Mouse (Mus musculus): ENCODE measurements around the gene Slc34a1.

DNA sequence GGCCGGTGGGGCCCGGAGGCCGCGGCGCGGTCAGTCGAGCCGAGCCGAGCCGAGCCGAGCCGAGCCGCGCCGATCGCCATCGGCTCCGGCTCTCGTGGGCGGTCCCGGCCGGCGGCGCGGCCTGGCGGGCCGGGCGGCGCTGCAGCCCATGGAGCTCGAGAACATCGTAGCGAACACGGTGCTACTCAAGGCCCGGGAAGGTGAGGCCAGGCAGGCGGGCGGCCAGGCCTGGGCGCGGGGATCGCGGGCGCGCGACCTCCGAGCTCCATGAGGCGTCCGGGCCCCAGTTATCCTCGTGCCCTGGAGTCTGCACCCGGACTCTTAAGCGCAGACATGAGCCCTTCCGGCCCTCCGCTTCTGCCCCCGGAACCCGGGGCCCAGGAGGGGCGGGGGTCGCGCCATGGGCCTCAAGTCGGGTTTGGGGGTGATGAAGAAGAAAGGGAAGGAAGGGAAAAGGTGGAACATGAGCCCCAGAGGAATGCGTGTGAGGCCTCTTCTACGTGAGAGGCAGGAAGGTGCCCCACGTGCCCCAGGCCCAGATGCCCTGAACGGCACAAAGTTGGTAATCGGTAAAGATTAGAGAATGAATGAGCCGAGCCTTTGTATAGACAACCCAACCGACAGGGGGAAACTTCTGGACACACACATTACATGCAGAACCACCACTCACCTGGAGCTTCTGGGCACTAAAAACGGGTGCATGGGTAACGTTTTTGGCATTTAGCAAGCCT, 47.5 kb downstream of the Slc34a1 start:
- no peak; the same call in 1 of the 2 replicates for TF ChIP-seq CTCF (IDR thresholded peaks at IDR 0.05; ENCODE audit: low read depth)
- no peak for TF ChIP-seq EP300 (IDR thresholded peaks at IDR 0.05; ENCODE audit: low read depth)
